Mouse (Mus musculus) liver, embryonic 16.5 days (tissue): ENCODE measurements around the gene Cabp1. TPM values are rescaled to one million over a fixed set of nuclear protein-coding genes. Genes with fewer than 3 reads are reported as not detected.

ENCODE experiments used
- ATAC-seq: fragments of 200-750 bp; cut with Nextera tagmentation; 2 replicates; pipeline ENCODE4 v1.8.0; 2017; ENCODE audit warnings: low read depth, mild to moderate bottlenecking, moderate number of reproducible peaks, moderate library complexity
- H3K27ac ChIP-seq: fragments of 300-500 bp; sonication (generic); 2 replicates; pipeline ENCODE4 v1.5.1; 2014; ENCODE audit warnings: mild to moderate bottlenecking, low read length
- H3K27me3 ChIP-seq: fragments of 300-500 bp; sonication (generic); 2 replicates; pipeline ENCODE4 v1.6.1; 2014; ENCODE audit warnings: low read depth, low read length, mixed read lengths; ENCODE audit not compliant: control insufficient read depth, insufficient read depth
- H3K36me3 ChIP-seq: fragments of 300-500 bp; sonication (generic); 2 replicates; pipeline ENCODE4 v1.6.1; 2014; ENCODE audit warnings: mild to moderate bottlenecking; ENCODE audit not compliant: control insufficient read depth, insufficient read depth
- H3K4me1 ChIP-seq: fragments of 300-500 bp; sonication (generic); 2 replicates; pipeline ENCODE4 v1.6.1; 2014; ENCODE audit warnings: low read depth, low read length, mixed read lengths; ENCODE audit not compliant: control insufficient read depth
- H3K4me2 ChIP-seq: fragments of 300-500 bp; sonication (generic); 2 replicates; pipeline ENCODE4 v1.6.1; 2014; ENCODE audit warnings: low read depth, low read length, mixed read lengths
- H3K4me3 ChIP-seq: fragments of 300-500 bp; sonication (generic); 2 replicates; pipeline ENCODE4 v1.5.1; 2014; ENCODE audit warnings: low read depth, mild to moderate bottlenecking, low read length
- H3K9ac ChIP-seq: fragments of 300-500 bp; sonication (generic); 2 replicates; pipeline ENCODE4 v1.6.1; 2014; ENCODE audit warnings: low read depth, low read length
- H3K9me3 ChIP-seq: fragments of 300-500 bp; sonication (generic); replicated peaks from 2 replicates; pipeline ENCODE4 v1.6.1; 2016; ENCODE audit warnings: low read length; ENCODE audit not compliant: control insufficient read depth
- WGBS: fragments of 180-500 bp; shearing (Covaris S2); extraction: QIAGEN DNeasy Blood & Tissue Kit; methylation state at CpG from one replicate; pipeline ENCODE4 v1.1.7; 2014; ENCODE audit not compliant: insufficient replicate concordance; 5-methylcytosine and 5-hydroxymethylcytosine counted together
- polyA plus RNA-seq: library from polyadenylated mRNA; unstranded; fragments of >200 nt; fragmentation: Nextera tagmentation; extraction: Ambion mirVana; gene quantifications from 2 replicates; pipeline ENCODE4 v1.2.1, GENCODE M21; 2015

The Cabp1 gene
- polyA plus RNA-seq, 1 experiment from 2014 or later: 0.13 TPM

GRCm38 (mm10) chr5:115232516-115232915, 38.3 kb upstream of the Cabp1 start:
- H3K4me2 ChIP-seq: no peak overlapping the region
- H3K27me3 ChIP-seq: peaks cover 44% of the 10 kb centered on the region
- H3K36me3 ChIP-seq: no peaks in the 10 kb centered on the region
- no peaks in the 10 kb centered on the region for H3K9me3 ChIP-seq
- H3K9ac ChIP-seq: no peak overlapping the region
- H3K27ac ChIP-seq: no peak overlapping the region
- WGBS: 52% methylated on average over 6 of the region's 6 CpGs
- no peak for ATAC-seq
- H3K4me1 ChIP-seq: peaks cover 14% of the 10 kb centered on the region
- no peak overlapping the region for H3K4me3 ChIP-seq

GRCm38 (mm10) chr5:115231552-115232120, 37.5 kb upstream of the Cabp1 start:
- Histone ChIP-seq H3K27ac (no peak overlapping the region), H3K27me3 (peaks cover 44% of the 10 kb centered on the region), H3K9ac (no peak overlapping the region), H3K4me1 (peaks cover 11% of the 10 kb centered on the region), H3K9me3 (no peaks in the 10 kb centered on the region), H3K36me3 (no peaks in the 10 kb centered on the region), H3K4me2 (no peak overlapping the region), H3K4me3 (no peak overlapping the region)
- WGBS: 32% methylated on average over 16 of the region's 16 CpGs
- no peak for ATAC-seq

- WGBS: 53% methylated on average over 15 of the region's 15 CpGs
- H3K9me3 ChIP-seq: no peaks in the 10 kb centered on the region
- H3K27me3 ChIP-seq: peaks cover 40% of the 10 kb centered on the region
- no peak overlapping the region for H3K4me3 ChIP-seq
- no peak overlapping the region for H3K9ac ChIP-seq
- H3K36me3 ChIP-seq: no peaks in the 10 kb centered on the region
- ATAC-seq: no peak
- H3K4me2 ChIP-seq: no peak overlapping the region
- H3K4me1 ChIP-seq: peaks cover 9% of the 10 kb centered on the region
- H3K27ac ChIP-seq: no peak overlapping the region
Observed at GRCm38 (mm10) chr5:115230830-115231551, 36.8 kb upstream of the Cabp1 start.

- Histone ChIP-seq H3K27ac (no peak overlapping the region), H3K27me3 (peaks cover 3% of the 10 kb centered on the region; the same call in 1 of the 2 replicates), H3K4me2 (no peak overlapping the region), H3K36me3 (no peaks in the 10 kb centered on the region), H3K4me3 (no peak overlapping the region), H3K4me1 (no peaks in the 10 kb centered on the region), H3K9me3 (peaks cover 8% of the 10 kb centered on the region), H3K9ac (no peak overlapping the region)
- no peak for ATAC-seq
- 52% methylated on average over 3 of the region's 3 CpGs for WGBS
Observed at GRCm38 (mm10) chr5:115222485-115222884, 28.3 kb upstream of the Cabp1 start.

GRCm38 (mm10) chr5:115220931-115221640, 26.9 kb upstream of the Cabp1 start:
- H3K27me3 ChIP-seq: peaks cover 9% of the 10 kb centered on the region
- 37% methylated on average over 13 of the region's 13 CpGs for WGBS

GRCm38 (mm10) chr5:115217998-115218397, 23.8 kb upstream of the Cabp1 start:
- H3K9ac ChIP-seq: no peak overlapping the region
- H3K36me3 ChIP-seq: no peaks in the 10 kb centered on the region
- no peak overlapping the region for H3K4me3 ChIP-seq
- H3K27me3 ChIP-seq: peaks cover 34% of the 10 kb centered on the region
- H3K27ac ChIP-seq: no peak overlapping the region
- H3K4me2 ChIP-seq: no peak overlapping the region
- no peak for ATAC-seq
- peaks cover 8% of the 10 kb centered on the region for H3K9me3 ChIP-seq
- 60% methylated on average over 12 of the region's 12 CpGs for WGBS
- H3K4me1 ChIP-seq: no peaks in the 10 kb centered on the region

More at GRCm38 (mm10) chr5:115220931-115221640, 26.9 kb upstream of the Cabp1 start:
- Histone ChIP-seq H3K4me2 (no peak overlapping the region), H3K9me3 (peaks cover 8% of the 10 kb centered on the region), H3K4me3 (no peak overlapping the region), H3K36me3 (no peaks in the 10 kb centered on the region), H3K4me1 (no peaks in the 10 kb centered on the region), H3K9ac (no peak overlapping the region), H3K27ac (no peak overlapping the region)
- no peak for ATAC-seq

GRCm38 (mm10) chr5:115215273-115216185, 21.3 kb upstream of the Cabp1 start:
- Histone ChIP-seq H3K4me3 (no peak overlapping the region), H3K27me3 (peaks cover 33% of the 10 kb centered on the region), H3K36me3 (no peaks in the 10 kb centered on the region), H3K4me2 (no peak overlapping the region), H3K4me1 (no peaks in the 10 kb centered on the region), H3K9ac (no peak overlapping the region), H3K27ac (no peak overlapping the region), H3K9me3 (peaks cover 3% of the 10 kb centered on the region; the same call in 1 of the 2 replicates)
- ATAC-seq: no peak
- WGBS: 24% methylated on average over 27 of the region's 27 CpGs

GRCm38 (mm10) chr5:115214864-115215263, 20.7 kb upstream of the Cabp1 start:
- H3K4me1 ChIP-seq: no peaks in the 10 kb centered on the region
- 1% methylated on average over 16 of the region's 17 CpGs for WGBS
- H3K27ac ChIP-seq: no peak overlapping the region
- H3K9ac ChIP-seq: no peak overlapping the region
- peaks cover 33% of the 10 kb centered on the region for H3K27me3 ChIP-seq
- H3K9me3 ChIP-seq: peaks cover 3% of the 10 kb centered on the region; the same call in 1 of the 2 replicates
- no peaks in the 10 kb centered on the region for H3K36me3 ChIP-seq
- no peak overlapping the region for H3K4me2 ChIP-seq
- no peak overlapping the region for H3K4me3 ChIP-seq
- no peak for ATAC-seq
